Mouse (Mus musculus): ENCODE data around the gene Morn5.

GRCm38 (mm10) chr2:36129051-36129450 lies 79.8 kb downstream of the Morn5 start:
- TF ChIP-seq ZMIZ1 (IDR thresholded peaks at IDR 0.05; ENCODE audit: low read depth, low read length) (no peak), MYC (IDR thresholded peaks at IDR 0.05; ENCODE audit: low read depth, low read length) (no peak), MAFK (IDR thresholded peaks at IDR 0.05; ENCODE audit: borderline replicate concordance, low read depth, low read length) (no peak), CTCF (IDR thresholded peaks at IDR 0.05 in 2 of 3, conservative IDR thresholded peaks at IDR 0.05 in 1 of 3; ENCODE audit: control insufficient read depth in 1 of 3, insufficient read depth in 1 of 3, low read depth in 2 of 3, low read length in 3 of 3, poor library complexity in 1 of 3, severe bottlenecking in 1 of 3) (no peak), CHD2 (IDR thresholded peaks at IDR 0.05; ENCODE audit: low read length) (no peak), GATA1 (IDR thresholded peaks at IDR 0.05; ENCODE audit: low read depth, low read length) (no peak), TBP (IDR thresholded peaks at IDR 0.05; ENCODE audit: low read depth, low read length) (no peak), USF1 (IDR thresholded peaks at IDR 0.05; ENCODE audit: low read depth, low read length) (no peak), RAD21 (IDR thresholded peaks at IDR 0.05; ENCODE audit: low read depth, low read length) (no peak), ZNF384 (IDR thresholded peaks at IDR 0.05; ENCODE audit: low read depth, low read length) (no peak)
